Mouse (Mus musculus): ENCODE measurements at regions not wholly inside any gene's neighbourhood (a gene's known extent, or its start where the extent isn't known, plus 50 kb on each side); places are given as distances from the start of the nearest gene placed in this dataset.

DNA sequence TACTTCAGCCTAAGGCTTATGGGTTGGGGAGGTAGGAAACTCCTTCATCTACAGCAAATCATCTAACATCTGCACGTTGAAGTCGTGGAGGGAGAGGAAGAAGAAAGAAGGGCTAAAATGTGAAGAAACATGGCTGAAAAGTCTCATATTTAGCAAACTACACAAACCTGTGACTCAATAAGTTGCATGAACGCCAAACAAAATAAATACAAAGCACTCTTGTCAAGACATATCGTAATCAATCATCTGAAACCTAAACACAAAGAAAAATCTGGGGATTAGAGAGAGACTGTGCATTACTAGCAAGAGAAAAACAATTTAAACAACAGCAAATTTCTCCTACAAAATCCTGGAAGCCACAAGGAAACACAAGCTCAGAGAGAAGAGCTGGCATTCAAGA is 322.7 kb downstream of the Sorl1 start:
- no peaks in the 10 kb centered on the region for H3K27me3 ChIP-seq
- H3K27ac ChIP-seq (replicated peaks): no peak overlapping the region
- H3K9me3 ChIP-seq (replicated peaks): no peaks in the 10 kb centered on the region
- ATAC-seq (ENCODE audit: insufficient number of reproducible peaks, low FRiP score, low TSS enrichment, low read depth): no peak
- H3K36me3 ChIP-seq: no peaks in the 10 kb centered on the region
- H3K4me1 ChIP-seq: peaks cover 23% of the 10 kb centered on the region
- H3K9ac ChIP-seq: no peak overlapping the region
- H3K4me2 ChIP-seq (replicated peaks): no peak overlapping the region
- WGBS: 62% methylated on average over 4 of the region's 4 CpGs
- H3K4me3 ChIP-seq (replicated peaks): no peak overlapping the region

DNA sequence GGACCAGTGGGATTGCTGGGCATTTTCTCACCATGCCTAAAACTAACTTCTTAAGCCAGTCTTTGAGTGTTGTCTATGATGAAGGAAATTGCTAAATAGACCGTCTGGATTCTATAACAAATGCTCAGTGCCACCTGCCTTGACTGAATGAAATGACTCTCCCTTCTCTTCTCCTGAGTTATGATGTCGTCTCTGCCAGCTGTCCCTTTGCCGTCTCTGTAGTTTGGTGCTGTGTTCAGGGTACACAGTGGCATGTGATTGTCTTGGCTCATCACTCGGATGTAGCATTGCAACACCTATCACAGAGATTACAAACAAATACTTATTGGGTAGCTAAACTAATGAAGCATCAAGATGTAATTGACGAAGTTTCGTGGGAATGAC is 331.3 kb downstream of the Sorl1 start:
- no peak overlapping the region for H3K9ac ChIP-seq
- H3K4me3 ChIP-seq (replicated peaks): no peak overlapping the region
- no peak overlapping the region for H3K4me2 ChIP-seq (replicated peaks)
- ATAC-seq (ENCODE audit: insufficient number of reproducible peaks, low FRiP score, low TSS enrichment, low read depth): no peak
- no peak overlapping the region for H3K27ac ChIP-seq (replicated peaks)
- no peaks in the 10 kb centered on the region for H3K36me3 ChIP-seq
- WGBS: 69% methylated on average over 6 of the region's 6 CpGs
- H3K27me3 ChIP-seq: no peaks in the 10 kb centered on the region
- no peaks in the 10 kb centered on the region for H3K9me3 ChIP-seq (replicated peaks)
- H3K4me1 ChIP-seq: peaks cover 8% of the 10 kb centered on the region; the same call in 1 of the 2 replicates

GRCm38 (mm10) chr9:41792173-41792829 is 331.8 kb downstream of the Sorl1 start:
- no peaks in the 10 kb centered on the region for H3K9me3 ChIP-seq (replicated peaks)
- no peak overlapping the region for H3K27ac ChIP-seq (replicated peaks)
- no peak for ATAC-seq (ENCODE audit: insufficient number of reproducible peaks, low FRiP score, low TSS enrichment, low read depth)
- peaks cover 8% of the 10 kb centered on the region; the same call in 1 of the 2 replicates for H3K4me1 ChIP-seq
- H3K4me3 ChIP-seq (replicated peaks): no peak overlapping the region
- H3K9ac ChIP-seq: no peak overlapping the region
- no peaks in the 10 kb centered on the region for H3K27me3 ChIP-seq
- no peaks in the 10 kb centered on the region for H3K36me3 ChIP-seq
- 63% methylated on average over 4 of the region's 4 CpGs for WGBS
- no peak overlapping the region for H3K4me2 ChIP-seq (replicated peaks)

DNA sequence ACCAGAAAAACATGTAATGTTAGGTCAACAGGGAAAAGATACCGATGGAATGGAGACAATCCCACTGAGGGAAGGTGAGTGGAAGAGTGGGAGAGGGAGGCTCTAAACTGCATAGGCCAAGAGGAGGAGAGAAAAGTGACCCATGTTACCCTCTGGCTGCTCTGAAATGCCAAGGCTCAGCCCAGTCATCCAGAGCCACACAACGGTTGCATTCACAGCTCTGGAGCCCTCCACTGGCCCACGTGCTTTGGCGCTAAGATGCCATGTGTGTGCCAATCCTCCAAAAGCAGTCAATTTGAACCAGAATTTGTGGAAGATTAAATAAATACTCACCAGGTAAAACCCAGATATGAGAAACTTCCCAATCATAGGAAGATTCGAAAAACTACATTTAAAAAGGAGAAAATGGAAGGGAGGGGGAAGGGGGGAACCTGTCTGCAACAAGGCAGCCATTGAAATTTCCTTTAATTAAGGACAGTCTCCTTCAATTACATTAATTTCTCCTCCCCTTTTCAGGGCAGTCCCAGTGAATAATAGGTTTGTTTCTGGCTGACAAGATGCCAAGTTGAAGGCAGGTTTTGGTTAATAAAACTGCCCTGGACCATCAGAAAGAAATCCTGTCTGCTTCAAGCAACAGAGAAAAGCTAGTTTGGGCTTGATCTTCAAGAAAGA is 332.5 kb downstream of the Sorl1 start:
- H3K9ac ChIP-seq: no peak overlapping the region

DNA sequence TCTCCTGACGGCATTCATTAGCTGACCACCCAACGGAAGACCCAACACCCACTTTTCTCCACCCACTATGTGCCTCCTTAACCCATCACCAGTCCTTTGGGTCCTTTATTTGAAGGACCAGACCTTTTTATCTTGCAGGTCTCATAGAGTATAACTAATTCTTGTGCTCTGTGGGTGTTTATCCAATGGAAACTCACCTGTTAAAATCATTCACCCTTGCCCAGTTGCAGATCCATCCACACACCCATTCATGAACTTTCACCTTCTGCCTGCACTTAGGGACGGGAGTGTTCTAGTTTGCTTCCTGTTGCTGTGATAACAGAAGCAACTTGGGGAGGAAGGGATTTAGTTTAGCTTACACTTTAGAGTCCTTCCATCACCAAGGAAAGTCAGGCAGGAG is 339.0 kb downstream of the Sorl1 start:
- no peak overlapping the region for H3K4me3 ChIP-seq (replicated peaks)
- WGBS: 83% methylated on average over 3 of the region's 3 CpGs

More for the DNA sequence above, 332.5 kb downstream of the Sorl1 start:
- Histone ChIP-seq H3K27me3 (no peaks in the 10 kb centered on the region), H3K36me3 (no peaks in the 10 kb centered on the region), H3K4me1 (peaks cover 8% of the 10 kb centered on the region; the same call in 1 of the 2 replicates), H3K9me3 (replicated peaks) (no peaks in the 10 kb centered on the region), H3K27ac (replicated peaks) (0 out of 2 replicates have a peak overlapping the region, but pooled peaks have one; percentile 23), H3K4me3 (replicated peaks) (no peak overlapping the region), H3K4me2 (replicated peaks) (no peak overlapping the region)
- WGBS: 48% methylated on average over 5 of the region's 5 CpGs
- no peak for ATAC-seq (ENCODE audit: insufficient number of reproducible peaks, low FRiP score, low TSS enrichment, low read depth)

GRCm38 (mm10) chr9:41772281-41772902 is 351.7 kb downstream of the Sorl1 start:
- Histone ChIP-seq H3K27ac (replicated peaks) (peak overlapping the region; percentile 68; the same call in 1 of the 2 replicates), H3K9ac (no peak overlapping the region), H3K9me3 (replicated peaks) (no peaks in the 10 kb centered on the region), H3K36me3 (no peaks in the 10 kb centered on the region), H3K4me1 (peaks cover 9% of the 10 kb centered on the region; the same call in 1 of the 2 replicates), H3K4me3 (replicated peaks) (no peak overlapping the region), H3K4me2 (replicated peaks) (no peak overlapping the region), H3K27me3 (no peaks in the 10 kb centered on the region)
- ATAC-seq (ENCODE audit: insufficient number of reproducible peaks, low FRiP score, low TSS enrichment, low read depth): no peak
- whole genome bisulfite sequencing: 86% methylated on average over 8 of the region's 8 CpGs

More for the DNA sequence above, 339.0 kb downstream of the Sorl1 start:
- H3K27me3 ChIP-seq: no peaks in the 10 kb centered on the region
- H3K9me3 ChIP-seq (replicated peaks): no peaks in the 10 kb centered on the region; the same call in 1 of the 2 replicates
- no peak overlapping the region for H3K4me2 ChIP-seq (replicated peaks)
- no peak overlapping the region for H3K27ac ChIP-seq (replicated peaks)
- H3K4me1 ChIP-seq: no peaks in the 10 kb centered on the region
- no peak for ATAC-seq (ENCODE audit: insufficient number of reproducible peaks, low FRiP score, low TSS enrichment, low read depth)
- H3K36me3 ChIP-seq: no peaks in the 10 kb centered on the region
- H3K9ac ChIP-seq: no peak overlapping the region

DNA sequence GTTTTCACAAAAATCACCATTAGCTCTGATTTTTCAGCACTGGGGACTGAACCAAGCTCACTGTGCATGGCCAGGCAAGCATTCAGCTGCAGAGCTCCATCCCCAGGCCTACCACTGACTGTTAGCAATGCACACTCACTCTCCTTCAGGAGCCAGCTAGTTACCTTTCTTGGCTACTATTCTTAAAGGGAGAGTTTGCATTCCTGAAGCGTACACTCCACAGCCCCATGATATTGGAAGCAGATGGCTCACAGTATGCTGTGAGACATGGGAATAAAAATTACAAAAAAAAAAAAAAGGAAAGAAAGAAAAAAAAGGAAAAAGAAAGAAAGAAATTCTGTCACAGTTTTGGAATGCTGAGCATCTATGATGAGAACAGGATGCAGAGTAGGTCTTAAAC is 352.8 kb downstream of the Sorl1 start:
- Histone ChIP-seq H3K36me3 (no peaks in the 10 kb centered on the region), H3K4me2 (replicated peaks) (no peak overlapping the region), H3K27me3 (no peaks in the 10 kb centered on the region), H3K9ac (no peak overlapping the region), H3K27ac (replicated peaks) (peak overlapping the region; percentile 60), H3K4me3 (replicated peaks) (no peak overlapping the region), H3K9me3 (replicated peaks) (no peaks in the 10 kb centered on the region), H3K4me1 (peaks cover 15% of the 10 kb centered on the region)
- 48% methylated on average over 1 of the region's 1 CpGs for WGBS
- no peak for ATAC-seq (ENCODE audit: insufficient number of reproducible peaks, low FRiP score, low TSS enrichment, low read depth)

- H3K4me3 ChIP-seq (replicated peaks): no peak overlapping the region
- no peaks in the 10 kb centered on the region for H3K9me3 ChIP-seq (replicated peaks)
- H3K9ac ChIP-seq: no peak overlapping the region
- H3K4me1 ChIP-seq: peaks cover 26% of the 10 kb centered on the region
- 80% methylated on average over 3 of the region's 3 CpGs for WGBS
- no peaks in the 10 kb centered on the region for H3K27me3 ChIP-seq
- H3K27ac ChIP-seq (replicated peaks): no peak overlapping the region
- no peaks in the 10 kb centered on the region for H3K36me3 ChIP-seq
- ATAC-seq (ENCODE audit: insufficient number of reproducible peaks, low FRiP score, low TSS enrichment, low read depth): no peak
- H3K4me2 ChIP-seq (replicated peaks): no peak overlapping the region
Observed at GRCm38 (mm10) chr9:41768316-41768715, 355.8 kb downstream of the Sorl1 start.

DNA sequence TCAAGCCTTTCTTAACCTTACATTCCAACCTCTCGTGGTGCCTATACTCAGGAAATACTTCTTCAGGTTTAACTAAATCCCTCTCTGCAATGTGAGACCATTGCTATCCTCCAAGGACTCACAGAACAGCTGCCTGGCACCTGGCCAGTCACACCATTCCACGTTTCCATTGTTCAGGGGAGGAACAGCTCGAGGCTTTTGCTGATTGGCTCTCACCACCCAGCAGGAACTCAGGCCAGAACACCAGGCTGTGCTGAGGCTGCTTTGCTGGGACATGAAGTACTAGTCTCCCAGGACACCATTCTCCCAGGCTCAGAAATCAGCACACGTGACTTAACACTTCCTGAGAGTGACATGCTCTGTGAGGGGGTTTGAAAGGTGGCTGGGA is 357.6 kb downstream of the Sorl1 start:
- H3K9me3 ChIP-seq (replicated peaks): no peaks in the 10 kb centered on the region
- no peak overlapping the region for H3K4me2 ChIP-seq (replicated peaks)
- H3K27ac ChIP-seq (replicated peaks): peak overlapping the region; percentile 76
- H3K36me3 ChIP-seq: no peaks in the 10 kb centered on the region
- H3K9ac ChIP-seq: no peak overlapping the region
- 5% methylated on average over 4 of the region's 4 CpGs for WGBS
- peaks cover 21% of the 10 kb centered on the region for H3K4me1 ChIP-seq
- no peak overlapping the region for H3K4me3 ChIP-seq (replicated peaks)
- H3K27me3 ChIP-seq: no peaks in the 10 kb centered on the region
- ATAC-seq (ENCODE audit: insufficient number of reproducible peaks, low FRiP score, low TSS enrichment, low read depth): peak; percentile 87

DNA sequence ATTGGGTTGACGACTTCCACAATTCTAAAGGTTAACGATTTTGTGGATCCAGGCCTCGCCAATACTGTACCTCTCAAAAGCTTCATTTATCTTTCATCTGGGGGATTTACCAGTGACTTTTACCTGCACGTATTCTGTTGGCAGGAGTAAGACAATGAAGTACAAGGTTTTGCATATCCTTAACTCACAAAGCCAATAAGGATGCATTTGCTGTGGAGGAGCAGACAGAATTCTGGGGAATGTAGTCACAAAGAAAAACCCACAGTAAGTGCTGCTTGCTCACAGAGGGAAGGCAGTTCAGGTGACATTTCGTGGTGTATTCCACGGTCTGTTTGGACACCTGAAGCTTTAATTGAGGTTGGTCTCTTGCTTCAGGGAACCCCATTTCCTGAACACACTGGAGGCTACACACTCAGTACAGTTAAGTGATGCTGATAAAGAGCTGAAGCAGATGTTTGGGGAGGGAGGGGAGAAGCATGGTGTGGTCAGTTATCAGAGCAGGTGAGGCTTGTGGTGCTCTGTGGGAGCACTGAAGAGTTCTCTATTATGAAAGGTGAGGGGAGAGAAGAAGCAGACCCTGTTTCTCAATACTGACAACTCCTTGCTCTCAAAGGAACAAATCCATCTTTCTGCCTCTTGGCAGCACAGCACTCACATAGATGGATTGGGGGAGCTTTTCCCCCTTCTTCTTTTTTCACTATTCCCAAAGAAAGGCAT is 358.1 kb downstream of the Sorl1 start:
- Histone ChIP-seq H3K4me3 (replicated peaks) (no peak overlapping the region), H3K27ac (replicated peaks) (peak overlapping the region; percentile 76), H3K4me1 (peaks cover 17% of the 10 kb centered on the region), H3K4me2 (replicated peaks) (no peak overlapping the region), H3K9ac (no peak overlapping the region), H3K9me3 (replicated peaks) (no peaks in the 10 kb centered on the region), H3K27me3 (no peaks in the 10 kb centered on the region), H3K36me3 (no peaks in the 10 kb centered on the region)
- peak; percentile 40; the same call in 1 of the 2 replicates for ATAC-seq (ENCODE audit: insufficient number of reproducible peaks, low FRiP score, low TSS enrichment, low read depth)
- 65% methylated on average over 6 of the region's 6 CpGs for WGBS

DNA sequence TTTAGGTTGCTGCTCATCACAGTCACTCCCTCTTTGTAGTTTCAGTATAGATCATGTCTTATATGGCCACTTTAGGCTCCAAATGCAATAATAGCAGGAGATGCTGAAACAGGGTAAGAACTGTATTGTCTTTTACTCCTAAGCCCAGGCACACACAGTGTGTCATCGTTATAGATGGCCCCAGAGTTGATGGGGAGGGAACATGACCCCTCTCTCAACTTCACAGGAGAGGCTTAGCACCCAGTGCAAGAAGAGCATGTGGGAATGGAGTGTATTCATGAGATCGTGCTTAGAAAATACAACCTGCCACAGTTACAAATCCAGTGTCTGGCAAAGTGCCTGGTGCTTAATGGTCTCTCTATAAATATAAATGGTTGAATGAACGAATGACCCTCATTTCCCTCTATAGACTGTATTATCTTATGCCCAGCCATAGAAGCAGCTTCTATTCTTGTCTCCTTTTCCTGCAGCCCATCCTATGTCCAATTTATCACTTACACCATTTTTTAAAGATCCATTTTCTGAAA is 363.0 kb downstream of the Sorl1 start:
- ATAC-seq (ENCODE audit: insufficient number of reproducible peaks, low FRiP score, low TSS enrichment, low read depth): no peak
- H3K9ac ChIP-seq: no peak overlapping the region
- H3K27me3 ChIP-seq: no peaks in the 10 kb centered on the region
- H3K4me3 ChIP-seq (replicated peaks): no peak overlapping the region
- no peak overlapping the region for H3K4me2 ChIP-seq (replicated peaks)
- no peak overlapping the region for H3K27ac ChIP-seq (replicated peaks)
- peaks cover 9% of the 10 kb centered on the region for H3K4me1 ChIP-seq
- no peaks in the 10 kb centered on the region for H3K9me3 ChIP-seq (replicated peaks)
- 62% methylated on average over 3 of the region's 3 CpGs for WGBS
- H3K36me3 ChIP-seq: no peaks in the 10 kb centered on the region
